Comparison of ENCODE assay signal across 14 mouse cellular contexts in genomic region chr11:114051361-114051760, GRCm38 (mm10). TPM values are rescaled to one million over a fixed set of nuclear protein-coding genes. Genes with fewer than 3 reads are reported as not detected.
DNase-seq lines count a peak whose midpoint lies in the region.
"Had no signal": no experiment of that assay in that cellular context is flagged by ENCODE, and none has a peak within 500 bp of the region (broad histone marks: within the 10 kb centered on the region; RNA-seq: fewer than 3 reads in every experiment).

No protein-coding gene starts in this region.

- intact Hi-C loops in gastrocnemius, postnatal 36 days (cut with DNase I): no loop called here
- intact Hi-C loops in left cerebral cortex, postnatal 4 days (cut with DNase I): no loop called here

- peak; percentile 11 for DNase-seq in gastrocnemius, adult 18-20 months (ENCODE audit: low spot score)
- DNase-seq in gastrocnemius, postnatal 36 days: no peak
- peak; percentile 73 for DNase-seq in left cerebral cortex, postnatal 4 days
- no peak for DNase-seq in left cerebral cortex, adult 11 months (ENCODE audit: low spot score)
- DNase-seq in Muller cell, postnatal 12 days (ENCODE audit: inconsistent ontology term): peak; percentile 88
- DNase-seq in gastrocnemius, postnatal 10 days: peak; percentile 53
- no peak for DNase-seq in urinary bladder, postnatal 10 days (ENCODE audit: low spot score)
- DNase-seq in testis, postnatal 14 days (ENCODE audit: low spot score): no peak
- DNase-seq: B cell, adult 2 months; cerebellum, adult 11-12 months; embryo, embryonic 11 days; layer of hippocampus, adult 9-11 months; right cerebral cortex, postnatal 14 days; thymus, postnatal 25 days had no signal

RNA-seq across cellular contexts. Expression of gene Sdk2, which starts 15.5 kb away (rescaled TPM):
- under 1 TPM; 0.41 to 0.57 TPM for total RNA-seq in gastrocnemius, adult 18-20 months (2021)
- total RNA-seq in gastrocnemius, postnatal 36 days (2021): under 1 TPM; 0.54 to 0.59 TPM
- 10 to 100 TPM; 23.8 to 24.8 TPM for total RNA-seq in left cerebral cortex, postnatal 4 days (2021)
- total RNA-seq in gastrocnemius, postnatal 10 days (2021): 10 to 100 TPM in 1 of 2 experiments, 1 to 10 TPM in 1; 5.5 to 10.1 TPM

Comparison
In these comparisons a context has a peak if more than half of its experiments do, and no peak if none do; other contexts are left out.
1. DNase-seq: peak in gastrocnemius, adult 18-20 months (single experiment), left cerebral cortex, postnatal 4 days (single experiment), Muller cell, postnatal 12 days (single experiment) and gastrocnemius, postnatal 10 days (single experiment); none in gastrocnemius, postnatal 36 days (0 of 2), left cerebral cortex, adult 11 months (single experiment), urinary bladder, postnatal 10 days (single experiment) and testis, postnatal 14 days (single experiment).
2. RNA of gene Sdk2, which starts 15.5 kb away (total RNA-seq): 23.8 to 24.8 TPM in left cerebral cortex, postnatal 4 days and 5.5 to 10.1 TPM in gastrocnemius, postnatal 10 days; 0.54 to 0.59 TPM in gastrocnemius, postnatal 36 days and 0.41 to 0.57 TPM in gastrocnemius, adult 18-20 months; every median in the first group is over 4 times any median in the second.